ENCODE assay signal across 9 mouse cellular contexts in the genomic region with DNA sequence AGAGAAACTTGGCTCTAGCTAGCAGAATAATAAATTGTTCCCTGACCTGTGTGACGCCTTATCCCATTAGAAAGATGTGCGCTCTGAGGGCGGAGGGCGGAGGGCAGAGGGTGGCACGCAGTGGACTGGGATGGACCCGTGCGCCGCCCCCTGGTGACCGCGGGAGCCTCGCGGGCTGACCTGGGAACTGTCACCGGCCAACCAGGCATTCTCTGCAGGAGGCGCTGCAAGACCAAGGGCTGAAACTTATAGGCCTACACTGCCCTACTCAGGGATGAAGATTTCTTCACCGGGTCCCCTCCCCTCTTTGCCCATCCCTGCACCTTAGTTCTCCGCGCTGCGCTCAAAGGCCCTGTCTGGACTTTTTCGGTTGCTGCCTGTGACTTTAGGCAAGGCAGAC.
DNase-seq lines count a peak whose midpoint lies in the region; ATAC-seq and TF ChIP-seq lines count a peak whose summit lies in the region.
"Had no signal": no experiment of that assay in that cellular context is flagged by ENCODE, and none has a peak within 500 bp of the region (broad histone marks: within the 10 kb centered on the region; RNA-seq: fewer than 3 reads in every experiment).

No protein-coding gene starts in this region.

- H3K36me3 ChIP-seq in heart, adult 2 months (ENCODE audit: control insufficient read depth, insufficient read depth, low read length): no peaks in the 10 kb centered on the region
- H3K36me3 ChIP-seq in heart, embryonic 12.5 days: no peaks in the 10 kb centered on the region
- H3K36me3 ChIP-seq in limb, embryonic 10.5 days: no peaks in the 10 kb centered on the region

- H3K9me3 ChIP-seq in heart, embryonic 12.5 days (replicated peaks): no peaks in the 10 kb centered on the region
- H3K9me3 ChIP-seq in limb, embryonic 10.5 days (replicated peaks): no peaks in the 10 kb centered on the region

- no peak for TF ChIP-seq POLR2A in heart, adult 2 months (IDR thresholded peaks at IDR 0.05; ENCODE audit: insufficient read depth, low read depth, low read length)

- intact Hi-C loops in heart, adult 2 months (cut with DNase I): no loop called here

- H3K79me2 ChIP-seq in heart, adult 2 months (replicated peaks; ENCODE audit: control insufficient read depth, insufficient read depth, low read length): no peaks in the 10 kb centered on the region

- no peaks in the 10 kb centered on the region for H3K4me1 ChIP-seq in heart, adult 2 months (ENCODE audit: control insufficient read depth, insufficient read depth, low read length)
- H3K4me1 ChIP-seq in heart, embryonic 12.5 days (replicated peaks): 0 out of 2 replicates have a peak, but pooled peaks cover 3% of the 10 kb centered on the region
- H3K4me1 ChIP-seq in limb, embryonic 10.5 days: peaks cover 16% of the 10 kb centered on the region

- TF ChIP-seq CTCF in heart, adult 2 months (IDR thresholded peaks at IDR 0.05): peak; percentile 52

- no peak overlapping the region for H3K4me2 ChIP-seq in heart, embryonic 12.5 days

- H3K27me3 ChIP-seq in heart, adult 2 months (ENCODE audit: control insufficient read depth, insufficient read depth, low read length): no peaks in the 10 kb centered on the region; the same call in 1 of the 2 replicates
- H3K27me3 ChIP-seq in heart, embryonic 12.5 days (replicated peaks): peaks cover 21% of the 10 kb centered on the region; the same call in 1 of the 2 replicates
- peaks cover 16% of the 10 kb centered on the region for H3K27me3 ChIP-seq in limb, embryonic 10.5 days (ENCODE audit: low read depth, poor library complexity, severe bottlenecking)

- no peak overlapping the region for H3K4me3 ChIP-seq in heart, adult 2 months
- H3K4me3 ChIP-seq in heart, embryonic 12.5 days: no peak overlapping the region
- 0 out of 2 replicates have a peak overlapping the region, but pooled peaks have one; percentile 10 for H3K4me3 ChIP-seq in limb, embryonic 10.5 days

- no peak for TF ChIP-seq EP300 in heart, adult 2 months (IDR thresholded peaks at IDR 0.05; ENCODE audit: insufficient read depth, low read depth, low read length)

- DNase-seq in heart, adult 2 months: peak in 1 of 2 experiments; percentile 6
- DNase-seq in testis, postnatal 10 days (ENCODE audit: low spot score): peak; percentile 77
- no peak for DNase-seq in testis, postnatal 14 days (ENCODE audit: low spot score)
- DNase-seq in limb, embryonic 10.5 days (ENCODE audit: low spot score): peak; percentile 60
- no peak for DNase-seq in cerebellum, adult 9-11 months
- DNase-seq in urinary bladder, postnatal 25 days (ENCODE audit: low spot score): no peak
- DNase-seq in frontal cortex, postnatal 36 days (ENCODE audit: low spot score in 2 of 2): no peak
- DNase-seq: layer of hippocampus, postnatal 36 days had no signal

- ATAC-seq in heart, embryonic 12.5 days (ENCODE audit: insufficient number of reproducible peaks, low FRiP score): no peak

- H3K9ac ChIP-seq in heart, adult 2 months (ENCODE audit: low read depth, low read length): no peak overlapping the region
- no peak overlapping the region for H3K9ac ChIP-seq in heart, embryonic 12.5 days

- WGBS in heart, adult 2 months: 24% methylated on average over 19 of the region's 19 CpGs
- WGBS in heart, embryonic 12.5 days: 15% methylated on average over 19 of the region's 19 CpGs
- 8% methylated on average over 19 of the region's 19 CpGs for WGBS in limb, embryonic 10.5 days

- H3K27ac ChIP-seq in heart, adult 2 months: no peak overlapping the region
- H3K27ac ChIP-seq in heart, embryonic 12.5 days (ENCODE audit: poor library complexity, severe bottlenecking): no peak overlapping the region
- 0 out of 2 replicates have a peak overlapping the region, but pooled peaks have one; percentile 42 for H3K27ac ChIP-seq in limb, embryonic 10.5 days

Comparison
In these comparisons a context has a peak if more than half of its experiments do, and no peak if none do; other contexts are left out.
1. DNase-seq: peak in testis, postnatal 10 days (single experiment) and limb, embryonic 10.5 days (single experiment); none in testis, postnatal 14 days (single experiment), cerebellum, adult 9-11 months (single experiment), urinary bladder, postnatal 25 days (single experiment) and frontal cortex, postnatal 36 days (0 of 2).